Comparison of ENCODE assay signal across 9 mouse cellular contexts in genomic region chr4:118152020-118152785, GRCm38 (mm10). TPM values are rescaled to one million over a fixed set of nuclear protein-coding genes. Genes with fewer than 3 reads are reported as not detected.
DNase-seq lines count a peak whose midpoint lies in the region; ATAC-seq and TF ChIP-seq lines count a peak whose summit lies in the region.
"Had no signal": no experiment of that assay in that cellular context is flagged by ENCODE, and none has a peak within 500 bp of the region (broad histone marks: within the 10 kb centered on the region; RNA-seq: fewer than 3 reads in every experiment).

No protein-coding gene starts in this region.

- ATAC-seq in granulocyte monocyte progenitor cell, adult 5-6 weeks (replicated peaks; ENCODE audit: poor library complexity, severe bottlenecking): peak; percentile 92
- peak; percentile 96 for ATAC-seq in megakaryocyte, adult 5-6 weeks (ENCODE audit: poor library complexity, severe bottlenecking)

- no peak for TF ChIP-seq CTCF in bone marrow macrophage, adult 2 months (IDR thresholded peaks at IDR 0.05; ENCODE audit: low read depth, low read length)

- H3K4me1 ChIP-seq in bone marrow macrophage, adult 2 months (ENCODE audit: control insufficient read depth, insufficient read depth, low read length): peaks cover 14% of the 10 kb centered on the region

- DNase-seq in gastrocnemius, adult 18-20 months (ENCODE audit: low spot score): peak; percentile 84
- no peak for DNase-seq in gastrocnemius, postnatal 4 days (ENCODE audit: low spot score in 2 of 2)
- DNase-seq in urinary bladder, adult 2 months (ENCODE audit: low spot score): no peak
- no peak for DNase-seq in adrenal gland, adult 2 months
- no peak for DNase-seq in urinary bladder, postnatal 10 days (ENCODE audit: low spot score)

- no peak overlapping the region for H3K4me3 ChIP-seq in bone marrow macrophage, adult 2 months (ENCODE audit: insufficient read depth, low read length)

- no peak for TF ChIP-seq POLR2A in bone marrow macrophage, adult 2 months (IDR thresholded peaks at IDR 0.05; ENCODE audit: borderline replicate concordance, low read depth, low read length)

- H3K27ac ChIP-seq in bone marrow macrophage, adult 2 months (ENCODE audit: insufficient read depth, low read depth, low read length): peak overlapping the region; percentile 84
- H3K27ac ChIP-seq: liver, embryonic 14.5 days had no signal

RNA-seq across cellular contexts. Expression of gene St3gal3, which starts 17.5 kb away (rescaled TPM):
- total RNA-seq in gastrocnemius, adult 18-20 months (2021): 10 to 100 TPM; 70.4 to 73.6 TPM
- total RNA-seq in gastrocnemius, postnatal 4 days (2021): 10 to 100 TPM; 34.9 to 37.5 TPM
- polyA plus RNA-seq in bone marrow macrophage, adult 2 months (2012; ENCODE audit: insufficient read depth, insufficient read length, missing spikeins): 15.1 and 18.6 TPM in 2 replicates
- 12.9 and 14.5 TPM in 2 replicates for total RNA-seq in granulocyte monocyte progenitor cell, adult 5-6 weeks (2014; fragmentation: Nextera tagmentation)
- total RNA-seq in granulocyte monocyte progenitor cell, adult 5-6 weeks (2017): 4.7 and 8.2 TPM in 2 replicates
- 5.3 and 7.3 TPM in 2 replicates for total RNA-seq in megakaryocyte, adult 5-6 weeks (2015)
- 6.6 and 7.2 TPM in 2 replicates for total RNA-seq in megakaryocyte, adult 5-6 weeks (2017)
- polyA plus RNA-seq in urinary bladder, adult 2 months (2012; rRNA removed): 22.8 and 27.2 TPM in 2 replicates
- 10 to 100 TPM; 36.7 to 45.8 TPM for total RNA-seq in adrenal gland, adult 2 months (2021)
- polyA plus RNA-seq in adrenal gland, adult 2 months (2012; rRNA removed): 44.3 and 56.7 TPM in 2 replicates

RNA-seq across cellular contexts. Expression of gene Kdm4a, which starts 27.6 kb away (rescaled TPM):
- 10 to 100 TPM; 18.0 to 18.8 TPM for total RNA-seq in gastrocnemius, adult 18-20 months (2021)
- 10 to 100 TPM; 34.4 to 35.7 TPM for total RNA-seq in gastrocnemius, postnatal 4 days (2021)
- 26.0 and 30.9 TPM in 2 replicates for polyA plus RNA-seq in bone marrow macrophage, adult 2 months (2012; ENCODE audit: insufficient read depth, insufficient read length, missing spikeins)
- total RNA-seq in granulocyte monocyte progenitor cell, adult 5-6 weeks (2014; fragmentation: Nextera tagmentation): 17.2 and 25.2 TPM in 2 replicates
- 19.8 and 23.1 TPM in 2 replicates for total RNA-seq in granulocyte monocyte progenitor cell, adult 5-6 weeks (2017)
- total RNA-seq in megakaryocyte, adult 5-6 weeks (2015): 11.0 and 14.2 TPM in 2 replicates
- total RNA-seq in megakaryocyte, adult 5-6 weeks (2017): 29.1 and 34.3 TPM in 2 replicates
- polyA plus RNA-seq in urinary bladder, adult 2 months (2012; rRNA removed): 38.2 and 38.6 TPM in 2 replicates
- total RNA-seq in adrenal gland, adult 2 months (2021): 10 to 100 TPM; 37.5 to 40.1 TPM
- 25.1 and 29.6 TPM in 2 replicates for polyA plus RNA-seq in adrenal gland, adult 2 months (2012; rRNA removed)
